Mouse (Mus musculus) sigmoid colon, adult 10 weeks (tissue): ENCODE results near the gene Ccr1. TPM values are rescaled to one million over a fixed set of nuclear protein-coding genes. Genes with fewer than 3 reads are reported as not detected.

Experiments
- polyA plus RNA-seq: library from polyadenylated mRNA; stranded (reverse); fragments of 350-450 nt; fragmentation: Illumina TruSeq; extraction: RNeasy Lipid Tissue Mini Kit (QIAGEN cat#74804); gene quantifications from one replicate; pipeline ENCODE4 v1.2.3, GENCODE M21; 2014; ENCODE audit warnings: low read depth, low replicate concordance

Ccr1 gene
- 19.0 TPM for polyA plus RNA-seq

DNA sequence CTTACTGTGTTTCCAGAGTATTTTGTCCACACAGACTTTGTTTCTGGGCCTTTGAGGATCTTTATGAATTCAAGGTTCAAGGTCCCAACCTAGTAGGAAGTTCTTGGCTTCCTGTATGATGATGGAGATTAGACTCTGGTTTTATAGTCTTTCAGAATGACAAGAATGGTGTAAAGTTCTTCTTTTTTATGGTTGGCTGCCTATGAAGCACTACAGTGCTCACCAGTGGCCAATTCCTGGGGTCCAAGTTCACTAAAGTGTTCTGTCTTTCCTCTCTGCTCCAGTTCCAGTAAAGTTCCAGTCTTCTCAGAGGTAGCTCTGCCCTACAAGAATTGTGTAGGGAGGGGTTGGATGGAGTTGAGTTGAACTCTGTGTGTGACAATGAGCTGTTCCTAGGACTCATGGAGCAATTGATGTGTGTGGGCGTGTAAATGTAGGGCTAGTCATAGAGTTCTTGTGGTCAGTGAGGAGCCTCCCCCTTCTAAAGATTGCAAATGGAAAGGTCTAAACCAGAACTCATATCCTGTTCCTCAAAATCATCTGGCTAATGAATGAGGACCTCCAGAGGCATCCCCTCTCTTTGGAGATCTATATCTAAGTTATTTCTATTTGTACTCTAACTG is at the start of gene Ccr1:
Ccr1 (minus strand) TSS at position 403 of the 623 bp plus-strand sequence.

DNA sequence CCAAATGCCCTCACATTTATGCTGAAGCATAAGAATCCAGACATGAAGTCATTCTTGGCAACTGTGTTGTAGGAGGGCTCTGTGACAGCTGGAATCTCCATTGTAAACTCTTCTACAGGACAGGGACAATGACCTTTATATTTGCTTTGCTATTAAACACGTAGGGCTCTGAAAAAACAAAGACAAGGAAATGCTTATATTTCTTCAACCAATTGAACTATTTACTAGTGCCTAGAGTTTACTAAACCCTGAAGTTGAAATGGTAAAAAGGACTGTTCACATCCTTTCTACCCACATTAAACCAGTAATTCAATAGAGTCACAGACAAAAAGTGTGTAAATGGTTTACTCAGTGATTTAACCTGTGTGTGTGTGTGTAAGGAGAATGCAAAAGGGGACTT is 9.8 kb upstream of the Ccr1 start, which contains the start of gene Ccr1l1:
Ccr1l1 (minus strand) TSS at position 101 of the 400 bp plus-strand sequence.

Other genes with a start within 250 kb of the Ccr1 start
- gene Cxcr6, start 162.2 kb downstream of the Ccr1 start, polyA plus RNA-seq = 4.1 TPM
- gene Fyco1, start 116.8 kb downstream of the Ccr1 start, polyA plus RNA-seq = 19.1 TPM
- gene Xcr1, start 106.7 kb downstream of the Ccr1 start, polyA plus RNA-seq = 1.5 TPM
- not detected for gene Ccr1l1, start 9.7 kb upstream of the Ccr1 start, polyA plus RNA-seq
- gene Ccr3, start 53.3 kb upstream of the Ccr1 start, polyA plus RNA-seq = 0.50 TPM
- gene Ccr2, start 133.3 kb upstream of the Ccr1 start, polyA plus RNA-seq = 28.7 TPM
- 7.7 TPM for gene Ccr5, start 152.9 kb upstream of the Ccr1 start, polyA plus RNA-seq